Mouse (Mus musculus) liver, embryonic 14.5 days (tissue): Measurements from ENCODE around the gene Sema4d. TPM values are rescaled to one million over a fixed set of nuclear protein-coding genes. Genes with fewer than 3 reads are reported as not detected.

ENCODE experiments used
- ATAC-seq: fragments of 200-750 bp; cut with Nextera tagmentation; 2 replicates; pipeline ENCODE4 v1.8.0; 2017; ENCODE audit warnings: moderate number of reproducible peaks, mild to moderate bottlenecking, moderate library complexity; ENCODE audit not compliant: insufficient read depth
- DNase-seq, 3 experiments: peaks; one replicate each; pipeline ENCODE4 v3.0.0-alpha.2; 2012 to 2013; ENCODE audit warnings: low read depth in 3 of 3, low spot score in 3 of 3
- H3K27ac ChIP-seq: fragments of 300-500 bp; sonication (generic); 2 replicates; pipeline ENCODE4 v1.5.1; 2014; ENCODE audit warnings: moderate library complexity, mild to moderate bottlenecking, control low read depth, inconsistent platforms
- H3K27me3 ChIP-seq: fragments of 300-500 bp; sonication (generic); 2 replicates; pipeline ENCODE4 v1.6.1; 2014; ENCODE audit warnings: mild to moderate bottlenecking, low read length, moderate library complexity; ENCODE audit not compliant: control insufficient read depth, insufficient read depth
- H3K36me3 ChIP-seq: fragments of 300-500 bp; sonication (generic); replicated peaks from 2 replicates; pipeline ENCODE4 v1.6.1; 2014; ENCODE audit warnings: low read depth; ENCODE audit not compliant: control insufficient read depth, insufficient read depth
- H3K4me1 ChIP-seq, 2 experiments: fragments of 200-500 bp in 1 of 2; fragments of 300-500 bp in 1 of 2; sonication (generic) in 1 of 2; replicated peaks; 2 replicates each; pipeline ENCODE4 v1.6.1; 2012 to 2014; ENCODE audit warnings: antibody characterized with exemption in 1 of 2, inconsistent platforms in 1 of 2, low read length in 1 of 2; ENCODE audit not compliant: control insufficient read depth in 2 of 2, insufficient read depth in 2 of 2
- H3K4me2 ChIP-seq: fragments of 300-500 bp; sonication (generic); 2 replicates; pipeline ENCODE4 v1.6.1; 2014; ENCODE audit warnings: low read depth, mild to moderate bottlenecking, control low read depth, moderate library complexity
- H3K4me3 ChIP-seq, 2 experiments: fragments of 200-500 bp in 1 of 2; fragments of 300-500 bp in 1 of 2; sonication (generic) in 1 of 2; 2 replicates each; pipeline ENCODE4 v1.5.1; 2012 to 2014; ENCODE audit warnings: low read depth in 2 of 2, low read length in 2 of 2, mild to moderate bottlenecking in 2 of 2, control low read depth in 1 of 2, inconsistent platforms in 1 of 2, moderate library complexity in 1 of 2; ENCODE audit not compliant: insufficient read depth in 1 of 2
- H3K9ac ChIP-seq: fragments of 300-500 bp; sonication (generic); replicated peaks from 2 replicates; pipeline ENCODE4 v1.6.1; 2014; ENCODE audit warnings: mild to moderate bottlenecking, control low read depth, moderate library complexity
- H3K9me3 ChIP-seq: fragments of 300-500 bp; sonication (generic); 2 replicates; pipeline ENCODE4 v1.6.1; 2016; ENCODE audit warnings: low read length, mixed read lengths; ENCODE audit not compliant: control insufficient read depth
- CTCF ChIP-seq: IDR thresholded peaks from 2 replicates; pipeline ENCODE4 v1.5.1; 2016; ENCODE audit warnings: antibody characterized with exemption, low read depth, control low read depth
- EP300 ChIP-seq: IDR thresholded peaks from 2 replicates; pipeline ENCODE4 v1.6.1; 2016; ENCODE audit warnings: antibody characterized with exemption, low read depth
- WGBS: fragments of 180-500 bp; shearing (Covaris S2); extraction: QIAGEN DNeasy Blood & Tissue Kit; methylation state at CpG from one replicate; pipeline ENCODE4 v1.1.7; 2014; ENCODE audit not compliant: insufficient replicate concordance; 5-methylcytosine and 5-hydroxymethylcytosine counted together
- polyA plus RNA-seq, 2 experiments: library from polyadenylated mRNA; depleted of rRNA in 1 of 2; stranded (reverse) in 1 of 2; unstranded in 1 of 2; fragments of >200 nt; fragmentation: Nextera tagmentation in 1 of 2; extraction: Ambion mirVana in 1 of 2; gene quantifications; 2 replicates each; pipeline versions ENCODE4 v1.2.1 to v1.2.3; 2012 to 2014

Gene Sema4d
- polyA plus RNA-seq (2012; rRNA removed): 4.2 and 4.7 TPM in 2 replicates
- polyA plus RNA-seq (2014; fragmentation: Nextera tagmentation; extraction: Ambion mirVana): 4.6 and 6.1 TPM in 2 replicates

DNA sequence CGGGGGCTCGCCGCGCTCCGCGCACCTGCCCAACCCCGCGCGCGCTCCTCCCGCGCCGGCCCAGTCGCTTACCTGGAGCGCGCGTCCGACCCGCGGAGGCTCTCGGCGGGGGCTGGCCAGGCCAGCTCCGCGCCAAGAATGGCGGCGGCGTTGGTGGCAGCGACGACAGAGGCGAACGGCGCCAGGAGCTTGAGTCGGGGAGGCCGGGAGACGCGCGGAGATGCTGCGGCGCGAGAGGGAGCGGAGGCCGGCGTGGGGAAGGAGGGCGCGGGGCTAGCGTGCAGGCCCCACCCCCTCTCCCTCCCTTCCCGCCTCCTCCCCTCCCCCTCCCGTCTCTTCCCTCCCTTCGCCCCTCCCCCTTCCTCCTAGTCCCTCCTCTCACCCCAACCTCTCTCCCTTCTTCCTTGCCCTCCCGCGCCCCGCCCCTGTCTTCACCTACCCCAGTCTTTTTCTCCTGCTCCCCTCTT is at the start of gene Sema4d:
Gene Sema4d, minus strand, starts transcription at position 323 of the 467 bp plus-strand sequence.
- ATAC-seq (peak; percentile 84), DNase-seq (peak; percentile 59 to 61 (median 61))
- under 1% methylated on average over 29 of the region's 52 CpGs for WGBS
- Histone ChIP-seq H3K9ac (peak within 1 kb of the TSS; percentile 79), H3K36me3 (no peaks in the 10 kb centered on the region), H3K4me1 (peaks cover 0 to 12% of the 10 kb centered on the region in 2 experiments; a peak in 2 of 4 replicates), H3K4me3 (peak within 1 kb of the TSS; percentile 73 to 75), H3K27me3 (no peaks in the 10 kb centered on the region), H3K9me3 (no peaks in the 10 kb centered on the region), H3K27ac (no peak within 1 kb of the TSS), H3K4me2 (peak within 1 kb of the TSS; percentile 97)
- TF ChIP-seq CTCF (no peak), EP300 (no peak)

DNA sequence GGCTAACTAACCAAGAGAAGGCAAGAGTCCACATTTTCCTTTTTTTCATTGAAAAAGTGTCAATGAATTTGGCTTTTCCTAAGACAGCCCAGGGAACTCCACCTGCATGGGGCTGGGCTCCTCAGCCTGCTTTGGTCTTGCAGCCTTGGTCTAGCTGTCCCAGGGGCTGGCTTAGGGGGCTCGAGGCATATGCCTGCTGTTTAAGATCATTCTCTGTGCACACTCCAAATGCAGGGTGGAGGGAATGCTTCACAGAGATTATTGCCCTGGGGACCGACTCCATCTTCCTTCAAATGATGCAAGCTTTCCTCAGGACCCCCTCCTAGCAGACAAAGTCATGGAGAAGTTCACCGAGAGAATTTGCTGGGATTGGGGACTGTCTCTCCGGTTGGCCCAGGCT is 49.8 kb upstream of the Sema4d start:
- DNase-seq: no peak
- Histone ChIP-seq H3K27ac (no peak overlapping the region), H3K9me3 (no peaks in the 10 kb centered on the region), H3K27me3 (no peaks in the 10 kb centered on the region), H3K36me3 (no peaks in the 10 kb centered on the region), H3K4me2 (peak overlapping the region; percentile 61), H3K4me3 (no peak overlapping the region), H3K4me1 (peaks cover 35 to 40% of the 10 kb centered on the region in 2 experiments), H3K9ac (no peak overlapping the region)
- TF ChIP-seq CTCF (no peak), EP300 (no peak)
- WGBS: 45% methylated on average over 4 of the region's 4 CpGs
- ATAC-seq: no peak

GRCm38 (mm10) chr13:51842773-51843172 is 49.2 kb upstream of the Sema4d start:
- Histone ChIP-seq H3K9me3 (no peaks in the 10 kb centered on the region), H3K36me3 (no peaks in the 10 kb centered on the region), H3K4me2 (peak overlapping the region; percentile 61), H3K27me3 (no peaks in the 10 kb centered on the region), H3K4me3 (no peak overlapping the region), H3K4me1 (peaks cover 35 to 40% of the 10 kb centered on the region in 2 experiments), H3K9ac (no peak overlapping the region; the same call in 1 of the 2 replicates), H3K27ac (no peak overlapping the region)
- ATAC-seq (no peak), DNase-seq (no peak)
- TF ChIP-seq CTCF (no peak), EP300 (no peak)
- 8% methylated on average over 12 of the region's 12 CpGs for WGBS

DNA sequence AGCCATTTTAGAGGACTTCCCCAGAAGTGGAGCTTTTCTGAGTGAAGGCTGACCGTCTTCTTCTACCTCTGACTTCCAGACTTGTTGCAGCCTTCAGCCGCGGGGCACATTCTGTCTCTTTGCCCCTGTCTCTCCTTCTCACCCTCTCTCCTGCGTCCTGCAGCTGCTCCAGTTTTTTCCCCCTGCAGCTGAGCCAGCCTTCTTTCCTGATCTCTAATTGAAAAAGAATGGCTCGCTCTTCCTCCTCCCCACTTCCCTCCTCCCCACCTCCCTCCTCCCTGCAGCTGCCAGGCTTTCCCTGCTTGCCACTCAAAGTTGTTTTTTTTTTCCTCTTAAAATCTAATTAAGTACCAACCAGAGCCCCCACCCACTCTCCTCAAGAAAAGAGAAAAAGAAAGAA is 48.6 kb upstream of the Sema4d start:
- Histone ChIP-seq H3K27me3 (no peaks in the 10 kb centered on the region), H3K27ac (peak overlapping the region; percentile 66), H3K4me1 (peaks cover 35 to 40% of the 10 kb centered on the region in 2 experiments), H3K9ac (peak overlapping the region; percentile 57), H3K36me3 (no peaks in the 10 kb centered on the region), H3K9me3 (no peaks in the 10 kb centered on the region), H3K4me3 (peak overlapping the region; percentile 8 to 21; a peak in 2 of 4 replicates), H3K4me2 (peak overlapping the region; percentile 61)
- 6% methylated on average over 5 of the region's 5 CpGs for WGBS
- no peak for DNase-seq
- no peak for ATAC-seq
- TF ChIP-seq EP300: no peak
- TF ChIP-seq CTCF: no peak

- peak overlapping the region; percentile 61 for H3K4me2 ChIP-seq
- peak; percentile 62 for ATAC-seq
- TF ChIP-seq CTCF (no peak), EP300 (peak; percentile 75)
- no peaks in the 10 kb centered on the region for H3K27me3 ChIP-seq
- peak overlapping the region; percentile 8 to 21; a peak in 3 of 4 replicates for H3K4me3 ChIP-seq
- peak overlapping the region; percentile 66 for H3K27ac ChIP-seq
- peak in 2 of 3 experiments; percentile 61 to 66 for DNase-seq
- H3K9ac ChIP-seq: peak overlapping the region; percentile 57
- peaks cover 35 to 45% of the 10 kb centered on the region in 2 experiments for H3K4me1 ChIP-seq
- no peaks in the 10 kb centered on the region for H3K9me3 ChIP-seq
- H3K36me3 ChIP-seq: no peaks in the 10 kb centered on the region
- 5% methylated on average over 12 of the region's 12 CpGs for WGBS
Observed at GRCm38 (mm10) chr13:51841541-51842115, 48.1 kb upstream of the Sema4d start.
